Mouse (Mus musculus): ENCODE data around the gene Tspan11. TPM values are rescaled to one million over a fixed set of nuclear protein-coding genes. Genes with fewer than 3 reads are reported as not detected.

Tspan11 gene
- polyA plus RNA-seq, 1 experiment from 2014 or later: 14.6 TPM

GRCm38 (mm10) chr6:127886916-127887315, 473 bp upstream of the Tspan11 start:
- Histone ChIP-seq H3K9ac (replicated peaks) (peak overlapping the region; percentile 83), H3K27ac (peak overlapping the region; percentile 85), H3K4me2 (replicated peaks) (peak overlapping the region; percentile 87), H3K9me3 (no peaks in the 10 kb centered on the region), H3K4me3 (replicated peaks) (peak overlapping the region; percentile 54), H3K27me3 (peaks cover 4% of the 10 kb centered on the region; the same call in 1 of the 2 replicates), H3K36me3 (no peaks in the 10 kb centered on the region), H3K4me1 (replicated peaks) (peaks cover 51% of the 10 kb centered on the region)
- ATAC-seq: no peak
- WGBS: 3% methylated on average over 6 of the region's 7 CpGs

GRCm38 (mm10) chr6:127888581-127888980, 1.2 kb downstream of the Tspan11 start:
- peak overlapping the region; percentile 54 for H3K4me3 ChIP-seq (replicated peaks)
- H3K36me3 ChIP-seq: no peaks in the 10 kb centered on the region
- peaks cover 56% of the 10 kb centered on the region for H3K4me1 ChIP-seq (replicated peaks)
- H3K9ac ChIP-seq (replicated peaks): peak overlapping the region; percentile 83; the same call in 1 of the 2 replicates
- no peaks in the 10 kb centered on the region for H3K9me3 ChIP-seq
- WGBS: 69% methylated on average over 3 of the region's 3 CpGs
- H3K27me3 ChIP-seq: no peaks in the 10 kb centered on the region
- ATAC-seq: no peak
- peak overlapping the region; percentile 85 for H3K27ac ChIP-seq
- H3K4me2 ChIP-seq (replicated peaks): peak overlapping the region; percentile 87

DNA sequence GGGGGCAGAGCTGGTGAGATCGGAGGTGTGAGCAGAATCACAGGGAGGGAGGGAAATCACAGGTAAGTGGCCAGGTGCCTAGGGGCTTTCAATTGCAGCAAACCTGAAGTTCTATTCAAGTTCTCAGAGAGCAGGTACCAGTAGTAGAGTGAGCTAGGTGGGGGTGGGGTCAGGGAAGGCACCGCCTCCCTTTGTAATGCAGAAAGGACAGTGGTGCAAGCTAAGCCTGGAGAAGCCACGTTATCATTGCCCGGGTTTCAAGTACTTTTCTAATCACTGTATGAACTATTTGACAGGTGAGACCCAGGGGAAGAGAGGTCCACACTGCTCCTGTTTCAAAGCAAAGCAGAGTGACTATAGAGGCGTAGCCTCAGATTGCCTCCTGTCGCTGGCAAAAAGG, 6.2 kb downstream of the Tspan11 start:
- WGBS: 37% methylated on average over 6 of the region's 6 CpGs
- H3K27ac ChIP-seq: no peak overlapping the region
- H3K27me3 ChIP-seq: no peaks in the 10 kb centered on the region
- H3K9me3 ChIP-seq: no peaks in the 10 kb centered on the region
- no peak overlapping the region for H3K4me3 ChIP-seq (replicated peaks)
- ATAC-seq: no peak
- H3K4me2 ChIP-seq (replicated peaks): no peak overlapping the region
- no peak overlapping the region for H3K9ac ChIP-seq (replicated peaks)
- H3K4me1 ChIP-seq (replicated peaks): peaks cover 32% of the 10 kb centered on the region
- no peaks in the 10 kb centered on the region for H3K36me3 ChIP-seq

GRCm38 (mm10) chr6:127894999-127895398, 7.6 kb downstream of the Tspan11 start:
- WGBS: 32% methylated on average over 6 of the region's 6 CpGs
- peaks cover 18% of the 10 kb centered on the region for H3K4me1 ChIP-seq (replicated peaks)

DNA sequence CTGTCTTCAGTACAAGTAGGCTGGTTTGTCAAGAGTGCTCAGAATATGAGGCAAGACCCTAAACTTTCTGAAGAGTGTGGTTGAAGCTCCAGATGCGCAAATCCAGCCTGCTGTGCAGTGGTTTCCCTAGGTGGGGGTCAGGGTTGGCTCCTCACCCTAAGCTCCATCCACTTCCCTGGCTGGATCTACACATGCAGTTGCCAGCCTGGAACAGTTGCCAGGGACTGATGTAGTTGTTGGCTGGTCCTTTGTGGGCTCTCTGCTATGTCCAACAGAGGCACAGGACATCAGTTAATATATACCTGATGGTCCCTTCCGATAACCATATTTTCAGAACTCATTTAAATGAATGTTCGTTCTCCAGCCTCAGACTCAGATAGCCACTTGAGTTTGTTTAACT, 9.0 kb downstream of the Tspan11 start:
- Histone ChIP-seq H3K36me3 (no peaks in the 10 kb centered on the region), H3K9ac (replicated peaks) (no peak overlapping the region), H3K4me1 (replicated peaks) (peaks cover 11% of the 10 kb centered on the region), H3K9me3 (no peaks in the 10 kb centered on the region), H3K27ac (no peak overlapping the region), H3K27me3 (no peaks in the 10 kb centered on the region), H3K4me3 (replicated peaks) (no peak overlapping the region), H3K4me2 (replicated peaks) (no peak overlapping the region)
- ATAC-seq: no peak
- 94% methylated on average over 3 of the region's 3 CpGs for WGBS

More at GRCm38 (mm10) chr6:127894999-127895398, 7.6 kb downstream of the Tspan11 start:
- Histone ChIP-seq H3K9me3 (no peaks in the 10 kb centered on the region), H3K9ac (replicated peaks) (no peak overlapping the region), H3K4me2 (replicated peaks) (no peak overlapping the region), H3K27me3 (no peaks in the 10 kb centered on the region), H3K4me3 (replicated peaks) (no peak overlapping the region), H3K36me3 (no peaks in the 10 kb centered on the region), H3K27ac (no peak overlapping the region)
- no peak for ATAC-seq

- no peak overlapping the region for H3K27ac ChIP-seq
- ATAC-seq: no peak
- H3K4me1 ChIP-seq (replicated peaks): peaks cover 8% of the 10 kb centered on the region
Measured at GRCm38 (mm10) chr6:127897342-127897741, 10.0 kb downstream of the Tspan11 start.

GRCm38 (mm10) chr6:127900062-127900461, 12.7 kb downstream of the Tspan11 start:
- H3K27ac ChIP-seq: no peak overlapping the region
- ATAC-seq: no peak
- H3K4me3 ChIP-seq (replicated peaks): no peak overlapping the region
- H3K9ac ChIP-seq (replicated peaks): no peak overlapping the region
- no peaks in the 10 kb centered on the region for H3K27me3 ChIP-seq
- H3K4me1 ChIP-seq (replicated peaks): peaks cover 5% of the 10 kb centered on the region
- no peaks in the 10 kb centered on the region for H3K36me3 ChIP-seq
- 92% methylated on average over 6 of the region's 6 CpGs for WGBS
- H3K9me3 ChIP-seq: no peaks in the 10 kb centered on the region
- no peak overlapping the region for H3K4me2 ChIP-seq (replicated peaks)

More at GRCm38 (mm10) chr6:127897342-127897741, 10.0 kb downstream of the Tspan11 start:
- WGBS: 98% methylated on average over 3 of the region's 3 CpGs
- no peak overlapping the region for H3K9ac ChIP-seq (replicated peaks)
- H3K36me3 ChIP-seq: no peaks in the 10 kb centered on the region
- H3K4me3 ChIP-seq (replicated peaks): no peak overlapping the region
- no peaks in the 10 kb centered on the region for H3K9me3 ChIP-seq
- H3K4me2 ChIP-seq (replicated peaks): no peak overlapping the region
- no peaks in the 10 kb centered on the region for H3K27me3 ChIP-seq

GRCm38 (mm10) chr6:127901261-127901660, 13.9 kb downstream of the Tspan11 start:
- Histone ChIP-seq H3K4me1 (replicated peaks) (peaks cover 5% of the 10 kb centered on the region), H3K4me3 (replicated peaks) (no peak overlapping the region), H3K36me3 (0 out of 2 replicates have a peak, but pooled peaks cover 1% of the 10 kb centered on the region), H3K27ac (no peak overlapping the region), H3K9ac (replicated peaks) (no peak overlapping the region), H3K27me3 (no peaks in the 10 kb centered on the region), H3K9me3 (no peaks in the 10 kb centered on the region), H3K4me2 (replicated peaks) (no peak overlapping the region)
- WGBS: 70% methylated on average over 3 of the region's 3 CpGs
- ATAC-seq: no peak

DNA sequence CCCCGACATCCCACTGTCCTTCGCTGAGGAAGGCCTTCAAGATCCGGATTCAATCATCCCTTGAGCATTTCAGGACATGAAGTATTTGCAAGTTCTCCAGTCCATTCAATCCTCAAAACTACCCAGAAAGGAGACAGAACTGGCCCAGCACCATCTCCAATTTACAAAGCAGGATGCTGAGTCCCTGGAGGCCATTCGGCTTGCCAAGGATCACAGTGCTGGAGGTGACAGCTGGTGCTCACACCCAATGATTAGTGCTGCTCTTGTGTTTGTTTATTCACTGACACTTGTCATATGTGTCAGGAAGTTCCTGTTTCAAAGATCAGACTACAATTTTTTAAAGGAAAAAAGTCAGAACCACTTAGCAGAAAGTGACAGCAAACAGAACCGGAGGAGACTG, 14.3 kb downstream of the Tspan11 start:
- Histone ChIP-seq H3K4me3 (replicated peaks) (no peak overlapping the region), H3K4me2 (replicated peaks) (no peak overlapping the region), H3K9me3 (no peaks in the 10 kb centered on the region), H3K4me1 (replicated peaks) (peaks cover 5% of the 10 kb centered on the region), H3K9ac (replicated peaks) (no peak overlapping the region), H3K27me3 (no peaks in the 10 kb centered on the region), H3K27ac (no peak overlapping the region), H3K36me3 (0 out of 2 replicates have a peak, but pooled peaks cover 5% of the 10 kb centered on the region)
- ATAC-seq: no peak
- 85% methylated on average over 5 of the region's 5 CpGs for WGBS

- 0 out of 2 replicates have a peak, but pooled peaks cover 5% of the 10 kb centered on the region for H3K4me1 ChIP-seq (replicated peaks)
- 87% methylated on average over 8 of the region's 8 CpGs for WGBS
- H3K27me3 ChIP-seq: no peaks in the 10 kb centered on the region
- no peak overlapping the region for H3K4me3 ChIP-seq (replicated peaks)
- no peak overlapping the region for H3K27ac ChIP-seq
- no peak overlapping the region for H3K9ac ChIP-seq (replicated peaks)
- no peak for ATAC-seq
- no peak overlapping the region for H3K4me2 ChIP-seq (replicated peaks)
- H3K36me3 ChIP-seq: 0 out of 2 replicates have a peak, but pooled peaks cover 9% of the 10 kb centered on the region
- H3K9me3 ChIP-seq: no peaks in the 10 kb centered on the region
Measured at GRCm38 (mm10) chr6:127902559-127902958, 15.2 kb downstream of the Tspan11 start.

GRCm38 (mm10) chr6:127910638-127911037, 23.2 kb downstream of the Tspan11 start:
- no peaks in the 10 kb centered on the region for H3K4me1 ChIP-seq (replicated peaks)
- 90% methylated on average over 4 of the region's 4 CpGs for WGBS
- ATAC-seq: no peak
- H3K27me3 ChIP-seq: no peaks in the 10 kb centered on the region
- no peak overlapping the region for H3K4me3 ChIP-seq (replicated peaks)
- no peak overlapping the region for H3K27ac ChIP-seq
- H3K9me3 ChIP-seq: no peaks in the 10 kb centered on the region
- H3K9ac ChIP-seq (replicated peaks): no peak overlapping the region
- H3K4me2 ChIP-seq (replicated peaks): no peak overlapping the region
- peaks cover 19% of the 10 kb centered on the region; the same call in 1 of the 2 replicates for H3K36me3 ChIP-seq

DNA sequence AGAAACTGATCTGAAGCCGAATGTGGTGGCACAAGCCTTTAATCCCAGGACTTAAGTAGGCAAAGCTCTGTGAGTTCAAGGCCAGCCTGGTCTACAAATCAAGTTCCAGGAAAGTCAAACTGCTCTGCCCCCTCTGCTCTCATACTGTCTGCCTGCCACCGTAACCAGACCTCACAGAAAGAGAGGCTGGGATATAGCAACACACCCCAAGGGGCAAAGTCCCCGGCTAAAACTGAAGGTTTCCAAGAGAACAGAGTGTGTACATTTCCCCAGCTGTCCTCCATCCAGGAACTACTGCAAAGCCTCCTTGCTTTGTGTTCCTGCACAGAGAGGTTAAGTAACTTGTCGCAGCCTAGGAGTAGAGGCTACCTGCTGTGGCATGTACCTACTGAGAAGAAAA, 24.3 kb downstream of the Tspan11 start:
- no peak overlapping the region for H3K27ac ChIP-seq
- no peak for ATAC-seq
- H3K9me3 ChIP-seq: no peaks in the 10 kb centered on the region
- peaks cover 23% of the 10 kb centered on the region; the same call in 1 of the 2 replicates for H3K36me3 ChIP-seq
- no peak overlapping the region for H3K9ac ChIP-seq (replicated peaks)
- H3K4me1 ChIP-seq (replicated peaks): no peaks in the 10 kb centered on the region
- no peak overlapping the region for H3K4me2 ChIP-seq (replicated peaks)
- no peak overlapping the region for H3K4me3 ChIP-seq (replicated peaks)
- no peaks in the 10 kb centered on the region for H3K27me3 ChIP-seq
- 77% methylated on average over 4 of the region's 4 CpGs for WGBS

DNA sequence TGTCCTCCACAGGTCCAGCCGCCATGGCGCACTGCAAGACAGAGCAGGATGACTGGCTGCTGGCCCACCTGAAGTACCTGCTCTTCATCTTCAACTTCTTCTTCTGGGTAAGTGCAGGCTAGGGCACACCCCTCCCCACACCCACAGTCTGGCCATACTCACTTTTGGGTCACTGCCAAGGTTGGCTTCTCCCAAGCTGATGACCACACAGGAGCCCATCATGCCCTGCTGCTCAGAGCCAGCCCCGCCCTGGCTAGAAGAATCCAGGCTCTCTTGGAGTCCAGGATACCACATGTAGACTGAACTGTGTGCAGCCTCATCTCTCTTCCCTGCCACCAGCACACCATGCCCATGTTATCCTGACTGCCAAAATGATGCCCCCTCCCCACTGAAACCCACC, 25.5 kb downstream of the Tspan11 start:
- Histone ChIP-seq H3K9ac (replicated peaks) (no peak overlapping the region), H3K4me2 (replicated peaks) (no peak overlapping the region), H3K4me1 (replicated peaks) (no peaks in the 10 kb centered on the region), H3K4me3 (replicated peaks) (no peak overlapping the region), H3K36me3 (peaks cover 20% of the 10 kb centered on the region; the same call in 1 of the 2 replicates), H3K27me3 (no peaks in the 10 kb centered on the region), H3K9me3 (no peaks in the 10 kb centered on the region), H3K27ac (no peak overlapping the region)
- no peak for ATAC-seq
- WGBS: 91% methylated on average over 3 of the region's 3 CpGs

Measured in midbrain, embryonic 13.5 days (tissue).